Mouse (Mus musculus) forebrain, embryonic 12.5 days (tissue): ENCODE results near the gene Tomm20l. TPM values are rescaled to one million over a fixed set of nuclear protein-coding genes. Genes with fewer than 3 reads are reported as not detected.

Source experiments
- ATAC-seq: fragments of 200-750 bp; cut with Nextera tagmentation; 2 replicates; pipeline ENCODE4 v1.8.0; 2017; ENCODE audit warnings: moderate TSS enrichment; ENCODE audit not compliant: low FRiP score
- H3K27ac ChIP-seq: fragments of 300-500 bp; sonication (generic); 2 replicates; pipeline ENCODE4 v1.5.1; 2016; ENCODE audit warnings: mild to moderate bottlenecking
- H3K27me3 ChIP-seq: fragments of 300-500 bp; sonication (generic); 2 replicates; pipeline ENCODE4 v1.6.1; 2016; ENCODE audit warnings: mild to moderate bottlenecking
- H3K36me3 ChIP-seq: fragments of 300-500 bp; sonication (generic); replicated peaks from 2 replicates; pipeline ENCODE4 v1.6.1; 2016; ENCODE audit warnings: mild to moderate bottlenecking
- H3K4me1 ChIP-seq: fragments of 300-500 bp; sonication (generic); 2 replicates; pipeline ENCODE4 v1.6.1; 2016
- H3K4me2 ChIP-seq: fragments of 300-500 bp; sonication (generic); 2 replicates; pipeline ENCODE4 v1.6.1; 2016; ENCODE audit warnings: mild to moderate bottlenecking, moderate library complexity
- H3K4me3 ChIP-seq: fragments of 300-500 bp; sonication (generic); replicated peaks from 2 replicates; pipeline ENCODE4 v1.5.1; 2016; ENCODE audit warnings: mild to moderate bottlenecking
- H3K9ac ChIP-seq: fragments of 300-500 bp; sonication (generic); 2 replicates; pipeline ENCODE4 v1.6.1; 2016; ENCODE audit warnings: mild to moderate bottlenecking
- H3K9me3 ChIP-seq: fragments of 300-500 bp; sonication (generic); 2 replicates; pipeline ENCODE4 v1.6.1; 2016
- WGBS: fragments of 180-500 bp; shearing (Covaris S2); methylation state at CpG from one replicate; pipeline ENCODE4 v1.1.7; 2016; 5-methylcytosine and 5-hydroxymethylcytosine counted together
- polyA plus RNA-seq: library from polyadenylated mRNA; unstranded; fragments of >200 nt; fragmentation: Nextera tagmentation; extraction: Ambion mirVana; gene quantifications from 2 replicates; pipeline ENCODE4 v1.2.1, GENCODE M21; 2016

Gene Tomm20l
- polyA plus RNA-seq, 1 experiment from 2014 or later, result not detected

DNA sequence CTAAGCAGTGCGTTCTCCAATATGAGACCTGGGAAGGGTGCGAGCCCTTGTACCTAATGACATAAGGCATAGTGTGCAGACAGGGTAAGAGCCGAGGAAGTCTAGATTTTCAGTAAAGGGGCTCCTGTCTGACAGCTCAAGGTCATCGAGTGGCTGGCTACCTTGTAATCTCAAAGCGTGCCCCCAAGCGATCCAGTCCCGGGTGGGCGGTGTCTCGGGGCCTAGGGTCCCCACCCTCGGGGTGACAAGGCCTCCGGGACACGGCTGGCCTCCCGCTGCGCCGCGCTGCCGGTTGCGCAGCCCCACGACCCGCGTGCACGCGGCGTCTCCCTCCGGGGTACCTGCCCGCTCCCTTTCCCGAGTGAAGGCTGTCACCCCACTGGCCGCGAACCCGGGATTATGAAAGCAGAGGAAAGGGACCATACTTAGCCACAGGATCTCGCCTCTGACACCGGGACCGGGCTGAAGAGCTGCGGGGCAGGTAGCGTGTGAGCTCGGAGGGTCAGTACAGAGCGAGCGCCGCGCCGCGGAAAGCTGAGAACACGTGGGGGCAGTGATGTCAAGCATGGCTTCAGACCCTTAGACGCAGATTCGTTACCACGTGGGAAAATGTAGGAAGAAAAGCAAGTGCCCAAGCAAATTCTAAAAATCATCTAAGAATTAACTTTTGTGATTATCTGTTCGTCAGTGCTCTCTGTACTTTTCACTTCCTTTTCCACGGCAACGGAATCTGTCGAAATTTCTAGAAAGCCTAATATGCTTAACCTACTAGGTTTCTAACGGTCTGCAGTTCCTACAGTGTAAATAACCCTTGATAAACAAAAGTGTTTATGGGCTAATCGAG, 25.1 kb downstream of the Tomm20l start, which contains the start of the genes Timm9 and 2700049A03Rik:
Gene Timm9 (minus strand): TSS at position 555 of the 844 bp plus-strand sequence.
Gene 2700049A03Rik (plus strand): TSS at position 719 of the 844 bp plus-strand sequence.
- peaks cover 25% of the 10 kb centered on the region for H3K4me1 ChIP-seq
- WGBS, result under 1% methylated on average over 52 of the region's 52 CpGs
- peak within 1 kb of the TSS; percentile 82 for H3K27ac ChIP-seq
- peak; percentile 94 for ATAC-seq
- H3K27me3 ChIP-seq, result no peaks in the 10 kb centered on the region
- H3K9me3 ChIP-seq, result no peaks in the 10 kb centered on the region
- H3K4me3 ChIP-seq, result peak within 1 kb of the TSS; percentile 78
- H3K36me3 ChIP-seq, result peaks cover 27% of the 10 kb centered on the region
- peak within 1 kb of the TSS; percentile 90 for H3K9ac ChIP-seq
- H3K4me2 ChIP-seq, result peak within 1 kb of the TSS; percentile 87

DNA sequence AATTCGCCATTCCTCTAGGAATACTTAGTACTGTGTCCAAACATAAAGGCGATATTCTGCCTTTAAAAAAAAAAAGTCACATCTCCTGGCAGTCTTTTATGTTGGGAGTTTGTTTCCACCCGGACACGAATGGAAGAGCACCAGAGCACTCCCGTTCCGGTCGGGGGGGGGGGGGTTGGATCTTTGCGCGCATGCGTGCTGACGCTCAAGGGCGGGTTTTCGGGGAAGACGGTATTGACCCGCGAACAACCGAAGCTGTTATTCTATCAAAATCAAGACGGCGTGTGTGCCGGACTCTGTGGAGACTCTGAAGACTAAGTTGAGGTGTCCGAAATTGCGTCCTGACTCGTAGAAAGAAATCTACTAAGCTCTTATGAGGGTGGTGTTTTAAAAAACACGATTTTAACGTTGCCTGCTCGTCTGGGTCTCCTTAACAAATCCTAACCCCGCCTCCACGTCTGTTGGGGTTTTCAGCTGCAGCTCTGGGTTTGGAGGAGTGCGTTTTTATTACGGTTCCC, 25.8 kb downstream of the Tomm20l start:
- ATAC-seq, result peak; percentile 89
- H3K4me3 ChIP-seq, result peak overlapping the region; percentile 78
- peak overlapping the region; percentile 66 for H3K9ac ChIP-seq
- H3K27me3 ChIP-seq, result no peaks in the 10 kb centered on the region
- H3K36me3 ChIP-seq, result peaks cover 29% of the 10 kb centered on the region
- H3K27ac ChIP-seq, result peak overlapping the region; percentile 82
- H3K4me2 ChIP-seq, result peak overlapping the region; percentile 87
- peaks cover 25% of the 10 kb centered on the region for H3K4me1 ChIP-seq
- under 1% methylated on average over 30 of the region's 30 CpGs for WGBS
- H3K9me3 ChIP-seq, result no peaks in the 10 kb centered on the region

DNA sequence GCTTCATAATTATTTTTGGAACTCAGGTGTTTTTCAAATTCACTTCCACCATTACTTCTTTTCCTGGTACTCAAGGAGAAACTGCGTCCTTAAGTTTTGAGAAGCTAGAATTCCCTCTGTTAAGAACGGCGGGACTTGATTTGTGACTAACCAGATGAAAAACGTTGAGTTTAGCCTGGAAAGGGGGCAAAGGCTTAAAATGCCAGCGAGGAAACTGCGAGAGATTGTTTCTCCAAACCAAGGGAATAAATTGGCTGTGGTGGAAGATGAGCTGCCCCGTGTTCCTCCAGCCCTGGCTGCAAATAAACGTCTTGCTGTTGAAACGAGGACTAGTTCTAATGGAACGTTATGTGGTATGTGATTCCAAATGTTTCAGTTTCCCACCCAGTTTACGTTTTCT, 26.5 kb downstream of the Tomm20l start:
- Histone ChIP-seq H3K9me3 (no peaks in the 10 kb centered on the region), H3K36me3 (peaks cover 30% of the 10 kb centered on the region), H3K27ac (no peak overlapping the region), H3K4me3 (peak overlapping the region; percentile 78), H3K4me1 (peaks cover 25% of the 10 kb centered on the region), H3K27me3 (no peaks in the 10 kb centered on the region), H3K4me2 (peak overlapping the region; percentile 87), H3K9ac (peak overlapping the region; percentile 66)
- ATAC-seq, result no peak
- WGBS, result 14% methylated on average over 11 of the region's 11 CpGs

DNA sequence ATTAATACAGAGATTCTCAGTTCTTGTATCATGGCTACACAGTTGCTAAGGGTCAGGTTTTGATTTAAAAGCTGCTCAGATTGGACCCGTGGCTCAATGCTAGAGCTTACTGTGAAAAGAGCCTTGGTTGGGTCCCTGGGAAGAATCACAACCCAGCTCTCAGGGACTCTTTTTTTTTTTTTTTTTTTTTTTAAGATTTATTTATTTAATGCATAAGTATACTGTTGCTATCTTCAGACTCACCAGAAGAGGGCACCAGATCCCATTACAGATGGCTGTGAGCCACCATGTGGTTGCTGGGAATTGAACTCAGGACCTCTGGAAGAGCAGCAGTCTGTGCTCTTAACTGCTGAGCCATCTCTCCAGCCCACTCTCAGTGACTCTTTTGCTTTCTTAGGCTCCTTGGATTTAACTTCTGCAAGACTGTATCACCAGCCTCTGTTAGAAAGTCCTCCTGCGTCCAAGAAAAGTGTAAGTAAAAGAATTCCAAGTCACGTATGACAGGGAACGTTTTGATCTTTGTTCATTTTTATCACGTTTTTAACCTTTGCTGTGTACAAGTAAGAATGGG, 28.1 kb downstream of the Tomm20l start:
- no peak for ATAC-seq
- 79% methylated on average over 5 of the region's 5 CpGs for WGBS
- peak overlapping the region; percentile 87; the same call in 1 of the 2 replicates for H3K4me2 ChIP-seq

DNA sequence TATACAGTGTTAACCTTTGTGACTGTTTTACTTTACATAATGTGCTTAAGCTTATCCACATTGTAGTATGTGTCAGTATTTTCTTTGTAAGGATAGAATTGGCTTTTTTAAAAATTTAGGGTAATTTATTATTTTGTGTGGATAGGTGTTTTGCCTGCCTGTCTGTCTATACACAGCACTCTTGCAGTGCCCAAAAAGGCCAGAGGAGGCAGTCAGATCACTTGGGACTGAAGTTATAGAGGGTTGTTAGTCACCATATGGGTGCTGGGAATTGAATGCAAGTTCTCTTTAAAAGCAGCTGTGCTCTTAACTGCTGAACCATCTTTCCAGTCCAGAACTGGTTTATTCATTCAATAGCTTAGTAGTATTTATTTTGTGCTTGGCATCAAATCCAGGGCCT, 30.0 kb downstream of the Tomm20l start:
- Histone ChIP-seq H3K27me3 (no peaks in the 10 kb centered on the region), H3K27ac (no peak overlapping the region), H3K9me3 (no peaks in the 10 kb centered on the region), H3K4me1 (peaks cover 14% of the 10 kb centered on the region), H3K36me3 (peaks cover 62% of the 10 kb centered on the region), H3K4me3 (no peak overlapping the region), H3K4me2 (no peak overlapping the region), H3K9ac (no peak overlapping the region)
- no peak for ATAC-seq

More for the DNA sequence above, 28.1 kb downstream of the Tomm20l start:
- H3K27me3 ChIP-seq, result no peaks in the 10 kb centered on the region
- peaks cover 44% of the 10 kb centered on the region for H3K36me3 ChIP-seq
- no peak overlapping the region for H3K4me3 ChIP-seq
- H3K27ac ChIP-seq, result no peak overlapping the region
- no peaks in the 10 kb centered on the region for H3K9me3 ChIP-seq
- H3K4me1 ChIP-seq, result peaks cover 25% of the 10 kb centered on the region
- no peak overlapping the region for H3K9ac ChIP-seq

DNA sequence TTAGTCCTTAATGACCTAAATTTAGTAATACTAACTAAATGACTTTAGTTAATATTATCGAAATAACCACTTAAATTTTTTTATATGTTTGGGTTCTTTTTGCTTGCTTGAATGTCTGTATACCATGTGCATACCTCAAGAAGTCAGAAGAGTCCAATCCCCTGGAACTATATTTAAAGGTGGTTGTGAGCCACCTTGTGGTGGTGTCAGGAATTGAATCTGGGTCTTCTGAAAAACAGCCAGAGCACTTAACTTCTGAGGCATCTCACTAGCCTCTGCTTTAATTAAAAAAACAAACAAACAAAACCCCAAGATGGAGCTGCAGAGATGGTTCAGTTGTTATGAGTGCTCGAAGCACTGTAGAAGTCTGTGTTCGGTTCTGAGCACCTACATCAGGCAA, 36.4 kb downstream of the Tomm20l start:
- Histone ChIP-seq H3K4me3 (no peak overlapping the region), H3K36me3 (peaks cover 79% of the 10 kb centered on the region), H3K9me3 (no peaks in the 10 kb centered on the region), H3K27me3 (no peaks in the 10 kb centered on the region), H3K4me2 (no peak overlapping the region), H3K4me1 (no peaks in the 10 kb centered on the region), H3K9ac (no peak overlapping the region), H3K27ac (no peak overlapping the region)
- WGBS, result 86% methylated on average over 3 of the region's 3 CpGs
- ATAC-seq, result no peak

DNA sequence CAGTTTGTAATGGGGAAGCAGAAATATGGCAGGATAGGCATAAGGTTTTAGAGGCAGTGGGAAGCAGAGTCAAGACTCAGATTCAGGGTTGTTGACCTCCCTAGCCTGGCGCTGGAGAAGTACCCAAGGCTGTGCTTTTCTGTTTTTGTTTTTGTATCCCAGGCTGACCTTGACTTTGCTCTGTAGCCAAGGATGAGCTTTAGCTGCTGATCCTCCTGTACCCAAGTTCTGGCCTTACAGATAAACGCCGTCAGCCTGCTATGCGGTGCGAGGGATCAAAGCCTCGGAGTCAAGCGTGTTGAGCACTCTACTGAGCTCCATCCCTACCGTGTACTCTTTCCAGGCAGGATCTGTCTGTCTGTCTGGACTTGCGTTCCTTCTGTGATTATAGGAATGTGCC, 37.6 kb downstream of the Tomm20l start:
- H3K9ac ChIP-seq, result no peak overlapping the region
- peaks cover 78% of the 10 kb centered on the region for H3K36me3 ChIP-seq
- WGBS, result 97% methylated on average over 9 of the region's 9 CpGs
- H3K9me3 ChIP-seq, result no peaks in the 10 kb centered on the region
- no peak overlapping the region for H3K4me2 ChIP-seq
- no peak overlapping the region for H3K27ac ChIP-seq
- no peaks in the 10 kb centered on the region for H3K27me3 ChIP-seq
- H3K4me3 ChIP-seq, result no peak overlapping the region
- no peaks in the 10 kb centered on the region for H3K4me1 ChIP-seq
- no peak for ATAC-seq

DNA sequence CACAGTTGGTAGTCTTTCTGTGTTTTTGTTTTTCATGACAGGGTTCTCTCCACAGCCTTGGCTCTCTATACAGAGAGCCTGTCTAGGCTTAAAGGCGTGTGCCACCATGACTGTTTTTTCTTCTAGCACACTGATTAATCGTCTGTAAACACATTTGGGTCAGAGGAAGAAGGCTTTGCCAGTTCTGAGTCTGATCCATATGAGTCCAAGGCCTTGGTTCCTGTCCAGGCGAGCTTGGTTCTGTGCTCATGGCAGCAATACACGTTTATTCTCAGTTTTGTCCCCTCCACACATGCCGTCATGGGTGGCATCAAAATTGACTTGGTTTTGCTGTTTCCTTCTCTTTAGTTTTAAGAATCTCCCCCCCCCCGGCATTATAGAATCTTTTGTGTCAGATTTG, 38.2 kb downstream of the Tomm20l start:
- Histone ChIP-seq H3K9me3 (no peaks in the 10 kb centered on the region), H3K27me3 (no peaks in the 10 kb centered on the region), H3K4me1 (no peaks in the 10 kb centered on the region), H3K4me2 (no peak overlapping the region), H3K36me3 (peaks cover 76% of the 10 kb centered on the region), H3K4me3 (no peak overlapping the region), H3K27ac (no peak overlapping the region), H3K9ac (no peak overlapping the region)
- ATAC-seq, result no peak
- WGBS, result 88% methylated on average over 6 of the region's 6 CpGs

DNA sequence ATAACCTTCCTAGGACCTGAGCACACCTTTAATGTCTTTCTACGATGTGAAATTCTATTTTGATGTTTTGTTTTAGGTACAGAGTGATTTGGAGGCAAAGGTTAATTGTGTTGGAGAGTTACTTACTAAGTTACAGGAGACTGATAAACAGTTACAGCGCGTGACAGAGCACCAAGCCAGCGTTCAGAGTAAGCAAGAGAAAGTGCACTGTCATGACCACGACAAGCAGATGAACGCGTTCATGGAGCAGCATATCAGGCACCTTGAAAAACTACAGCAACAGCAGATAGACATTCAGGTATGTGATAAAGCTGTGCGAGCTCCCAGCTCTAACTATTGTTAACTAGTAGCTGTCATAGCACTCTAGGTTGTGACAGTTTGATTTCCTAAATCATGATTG, 38.9 kb downstream of the Tomm20l start:
- Histone ChIP-seq H3K9me3 (no peaks in the 10 kb centered on the region), H3K4me1 (no peaks in the 10 kb centered on the region), H3K27me3 (no peaks in the 10 kb centered on the region), H3K4me3 (no peak overlapping the region), H3K27ac (no peak overlapping the region), H3K9ac (no peak overlapping the region), H3K4me2 (no peak overlapping the region), H3K36me3 (peaks cover 75% of the 10 kb centered on the region)
- WGBS, result 96% methylated on average over 8 of the region's 8 CpGs
- ATAC-seq, result no peak

DNA sequence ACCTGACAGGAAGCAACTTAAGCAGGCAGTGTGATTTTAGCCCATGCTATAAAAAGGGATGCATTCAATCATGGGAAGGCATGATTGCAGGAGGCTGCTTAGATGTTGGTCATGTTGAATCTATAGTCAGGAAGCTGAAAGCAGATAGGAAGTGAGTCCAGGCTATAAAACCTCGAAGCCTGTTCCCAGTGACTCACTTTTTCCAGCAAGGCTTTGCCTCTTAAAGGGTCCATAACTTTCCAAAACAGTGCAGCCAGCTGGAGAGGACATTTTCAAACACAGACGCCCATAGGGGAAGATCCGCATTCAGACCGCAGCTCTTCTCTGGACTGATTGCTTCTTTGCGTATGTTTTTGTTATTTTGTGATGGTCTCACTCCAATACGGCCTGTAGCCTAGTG, 43.8 kb downstream of the Tomm20l start:
- Histone ChIP-seq H3K27me3 (no peaks in the 10 kb centered on the region), H3K9ac (no peak overlapping the region), H3K4me1 (no peaks in the 10 kb centered on the region), H3K27ac (no peak overlapping the region), H3K9me3 (no peaks in the 10 kb centered on the region), H3K4me3 (no peak overlapping the region), H3K36me3 (peaks cover 74% of the 10 kb centered on the region), H3K4me2 (no peak overlapping the region)
- ATAC-seq, result no peak
- 96% methylated on average over 6 of the region's 6 CpGs for WGBS

DNA sequence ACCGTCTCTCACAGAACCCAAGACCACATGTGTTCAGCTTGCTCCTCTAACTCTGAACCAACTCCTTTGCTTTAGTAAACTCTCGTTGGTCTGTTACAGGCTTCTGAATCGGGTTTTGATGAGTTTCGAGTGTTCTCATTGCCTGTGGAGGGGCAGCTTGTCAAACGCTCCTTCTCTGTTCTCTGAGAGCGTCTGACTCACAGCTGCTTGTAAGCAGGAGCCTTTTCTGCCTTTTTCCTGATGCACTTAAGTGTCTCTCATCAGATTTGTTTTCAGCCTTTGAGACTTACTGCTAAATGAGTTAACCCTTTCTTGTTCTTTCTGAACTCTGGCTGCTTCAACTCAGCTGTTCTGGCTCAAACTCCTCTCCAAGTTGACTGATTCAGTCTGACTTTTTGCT, 46.7 kb downstream of the Tomm20l start:
- Histone ChIP-seq H3K9me3 (no peaks in the 10 kb centered on the region), H3K27me3 (no peaks in the 10 kb centered on the region), H3K9ac (no peak overlapping the region), H3K4me2 (no peak overlapping the region), H3K36me3 (peaks cover 81% of the 10 kb centered on the region), H3K27ac (no peak overlapping the region), H3K4me1 (no peaks in the 10 kb centered on the region), H3K4me3 (no peak overlapping the region)
- ATAC-seq, result no peak
- 76% methylated on average over 6 of the region's 6 CpGs for WGBS

DNA sequence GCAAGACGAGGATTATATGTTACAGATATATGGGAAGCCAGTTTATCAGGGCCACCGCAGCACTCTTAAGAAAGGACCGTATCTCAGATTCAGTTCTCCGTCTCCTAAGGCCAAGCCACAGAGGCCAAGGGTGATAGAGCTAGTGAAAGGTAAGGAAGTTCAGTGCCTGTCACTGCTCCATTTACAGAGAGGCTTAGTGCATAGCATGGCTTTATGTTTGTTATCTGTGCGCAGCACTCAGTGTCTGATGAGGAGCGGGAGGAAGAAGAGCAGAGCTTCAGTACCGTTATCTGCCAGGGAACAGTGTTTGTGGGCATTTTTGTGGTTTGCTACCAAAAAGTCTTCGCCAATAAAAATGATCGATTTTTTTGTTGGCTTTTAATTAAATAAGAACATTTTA, 53.2 kb downstream of the Tomm20l start:
- no peak overlapping the region for H3K9ac ChIP-seq
- ATAC-seq, result no peak
- 94% methylated on average over 9 of the region's 9 CpGs for WGBS
- H3K4me3 ChIP-seq, result no peak overlapping the region
- H3K4me1 ChIP-seq, result no peaks in the 10 kb centered on the region
- no peak overlapping the region for H3K27ac ChIP-seq
- no peak overlapping the region for H3K4me2 ChIP-seq
- H3K9me3 ChIP-seq, result no peaks in the 10 kb centered on the region
- H3K27me3 ChIP-seq, result no peaks in the 10 kb centered on the region
- peaks cover 67% of the 10 kb centered on the region for H3K36me3 ChIP-seq
